Mouse (Mus musculus): Measurements from ENCODE around the gene Mcam. TPM values are rescaled to one million over a fixed set of nuclear protein-coding genes. Genes with fewer than 3 reads are reported as not detected.
A peak's percentile ranks its signal among the peaks of the same experiment; 100 is the strongest.

Gene Mcam
- polyA plus RNA-seq, 1 experiment, result 18.7 TPM

GRCm38 (mm10) chr9:44182260-44182659, 48.0 kb downstream of the Mcam start:
- 74% methylated on average over 3 of the region's 3 CpGs for WGBS
- TF ChIP-seq CTCF (IDR thresholded peaks at IDR 0.05; ENCODE audit: borderline replicate concordance, control insufficient read depth, extremely low read depth, insufficient read depth, low read length, poor library complexity) (no peak), POLR2A (IDR thresholded peaks at IDR 0.05; ENCODE audit: control insufficient read depth, extremely low read depth, insufficient read depth, low read length, poor library complexity) (no peak)
- Histone ChIP-seq H3K27me3 (ENCODE audit: control insufficient read depth, insufficient read depth, low read length) (no peaks in the 10 kb centered on the region), H3K36me3 (ENCODE audit: control insufficient read depth, insufficient read depth, low read length) (peaks cover 6% of the 10 kb centered on the region), H3K4me3 (ENCODE audit: control insufficient read depth, insufficient read depth, low read length) (no peak overlapping the region), H3K4me1 (replicated peaks; ENCODE audit: control insufficient read depth, insufficient read depth, low read length) (peaks cover 24% of the 10 kb centered on the region), H3K27ac (ENCODE audit: control insufficient read depth, insufficient read depth, low read length) (peak overlapping the region; percentile 83; the same call in 1 of the 2 replicates)
- peak; percentile 65 for DNase-seq

GRCm38 (mm10) chr9:44188223-44188622, 54.0 kb downstream of the Mcam start:
- 95% methylated on average over 12 of the region's 12 CpGs for WGBS
- TF ChIP-seq POLR2A (IDR thresholded peaks at IDR 0.05; ENCODE audit: control insufficient read depth, extremely low read depth, insufficient read depth, low read length, poor library complexity), result no peak
- TF ChIP-seq CTCF (IDR thresholded peaks at IDR 0.05; ENCODE audit: borderline replicate concordance, control insufficient read depth, extremely low read depth, insufficient read depth, low read length, poor library complexity), result no peak
- no peak overlapping the region for H3K27ac ChIP-seq (ENCODE audit: control insufficient read depth, insufficient read depth, low read length)
- DNase-seq, result no peak
- peaks cover 26% of the 10 kb centered on the region; the same call in 1 of the 2 replicates for H3K36me3 ChIP-seq (ENCODE audit: control insufficient read depth, insufficient read depth, low read length)
- H3K4me1 ChIP-seq (replicated peaks; ENCODE audit: control insufficient read depth, insufficient read depth, low read length), result peaks cover 8% of the 10 kb centered on the region
- no peak overlapping the region for H3K4me3 ChIP-seq (ENCODE audit: control insufficient read depth, insufficient read depth, low read length)
- no peaks in the 10 kb centered on the region for H3K27me3 ChIP-seq (ENCODE audit: control insufficient read depth, insufficient read depth, low read length)

- Histone ChIP-seq H3K27ac (ENCODE audit: control insufficient read depth, insufficient read depth, low read length) (no peak overlapping the region), H3K4me3 (ENCODE audit: control insufficient read depth, insufficient read depth, low read length) (no peak overlapping the region), H3K36me3 (ENCODE audit: control insufficient read depth, insufficient read depth, low read length) (peaks cover 32% of the 10 kb centered on the region), H3K27me3 (ENCODE audit: control insufficient read depth, insufficient read depth, low read length) (no peaks in the 10 kb centered on the region), H3K4me1 (replicated peaks; ENCODE audit: control insufficient read depth, insufficient read depth, low read length) (peaks cover 5% of the 10 kb centered on the region)
- WGBS, result 97% methylated on average over 3 of the region's 3 CpGs
- TF ChIP-seq CTCF (IDR thresholded peaks at IDR 0.05; ENCODE audit: borderline replicate concordance, control insufficient read depth, extremely low read depth, insufficient read depth, low read length, poor library complexity), result no peak
- TF ChIP-seq POLR2A (IDR thresholded peaks at IDR 0.05; ENCODE audit: control insufficient read depth, extremely low read depth, insufficient read depth, low read length, poor library complexity), result no peak
- no peak for DNase-seq
These were observed 56.9 kb downstream of the Mcam start for GRCm38 (mm10) chr9:44191166-44191565.

GRCm38 (mm10) chr9:44192312-44192711, 58.0 kb downstream of the Mcam start:
- TF ChIP-seq POLR2A (IDR thresholded peaks at IDR 0.05; ENCODE audit: control insufficient read depth, extremely low read depth, insufficient read depth, low read length, poor library complexity) (no peak), CTCF (IDR thresholded peaks at IDR 0.05; ENCODE audit: borderline replicate concordance, control insufficient read depth, extremely low read depth, insufficient read depth, low read length, poor library complexity) (no peak)
- no peak overlapping the region for H3K27ac ChIP-seq (ENCODE audit: control insufficient read depth, insufficient read depth, low read length)
- no peaks in the 10 kb centered on the region for H3K27me3 ChIP-seq (ENCODE audit: control insufficient read depth, insufficient read depth, low read length)
- 93% methylated on average over 3 of the region's 3 CpGs for WGBS
- peaks cover 8% of the 10 kb centered on the region for H3K4me1 ChIP-seq (replicated peaks; ENCODE audit: control insufficient read depth, insufficient read depth, low read length)
- no peak overlapping the region for H3K4me3 ChIP-seq (ENCODE audit: control insufficient read depth, insufficient read depth, low read length)
- no peak for DNase-seq
- peaks cover 38% of the 10 kb centered on the region for H3K36me3 ChIP-seq (ENCODE audit: control insufficient read depth, insufficient read depth, low read length)

Other genes with a start within 250 kb of the Mcam start
- 3,068 and 3,478 TPM in 2 replicates for gene Thy1, start 91.1 kb upstream of the Mcam start, polyA plus RNA-seq (2012; rRNA removed)
- 4.5 and 6.8 TPM in 2 replicates for gene Usp2, start 67.4 kb upstream of the Mcam start, polyA plus RNA-seq (2012; rRNA removed)
- 0.09 TPM in 1 of 2 replicates, not detected in the other for gene Mfrp, start 32.7 kb upstream of the Mcam start, polyA plus RNA-seq (2012; rRNA removed)
- 3.4 and 5.0 TPM in 2 replicates for gene C1qtnf5, start 27.2 kb upstream of the Mcam start, polyA plus RNA-seq (2012; rRNA removed)
- gene Gm49380, start 21.0 kb upstream of the Mcam start, polyA plus RNA-seq (2012; rRNA removed), result not detected in 2 replicates
- 72.3 and 119 TPM in 2 replicates for gene Rnf26, start 21.0 kb upstream of the Mcam start, polyA plus RNA-seq (2012; rRNA removed)
- gene Cbl, start 99.6 kb downstream of the Mcam start, polyA plus RNA-seq (2012; rRNA removed), result 132 and 194 TPM in 2 replicates
- 6.1 and 13.0 TPM in 2 replicates for gene Ccdc153, start 106.2 kb downstream of the Mcam start, polyA plus RNA-seq (2012; rRNA removed)
- gene Pdzd3, start 117.0 kb downstream of the Mcam start, polyA plus RNA-seq (2012; rRNA removed), result 0.55 and 0.59 TPM in 2 replicates
- 13.4 and 16.2 TPM in 2 replicates for gene Nlrx1, start 134.1 kb downstream of the Mcam start, polyA plus RNA-seq (2012; rRNA removed)
- 1.2 and 2.7 TPM in 2 replicates for gene Abcg4, start 154.1 kb downstream of the Mcam start, polyA plus RNA-seq (2012; rRNA removed)
- 71.1 and 71.9 TPM in 2 replicates for gene Hinfp, start 171.2 kb downstream of the Mcam start, polyA plus RNA-seq (2012; rRNA removed)
- gene C2cd2l, start 185.8 kb downstream of the Mcam start, polyA plus RNA-seq (2012; rRNA removed), result 94.1 and 110 TPM in 2 replicates
- 47.9 and 49.5 TPM in 2 replicates for gene Dpagt1, start 191.6 kb downstream of the Mcam start, polyA plus RNA-seq (2012; rRNA removed)
- gene H2afx, start 200.2 kb downstream of the Mcam start, polyA plus RNA-seq (2012; rRNA removed), result 891 and 1,033 TPM in 2 replicates
- gene Hmbs, start 209.8 kb downstream of the Mcam start, polyA plus RNA-seq (2012; rRNA removed), result 40.7 and 42.2 TPM in 2 replicates
- gene Vps11, start 227.2 kb downstream of the Mcam start, polyA plus RNA-seq (2012; rRNA removed), result 37.9 and 40.8 TPM in 2 replicates
- 74.4 and 75.5 TPM in 2 replicates for gene Hyou1, start 245.0 kb downstream of the Mcam start, polyA plus RNA-seq (2012; rRNA removed)